12 mouse cellular contexts compared by ENCODE assay signal in genomic region chr15:77363578-77363977, GRCm38 (mm10). TPM values are rescaled to one million over a fixed set of nuclear protein-coding genes. Genes with fewer than 3 reads are reported as not detected.
DNase-seq lines count a peak whose midpoint lies in the region; ATAC-seq and TF ChIP-seq lines count a peak whose summit lies in the region.
"Had no signal": no experiment of that assay in that cellular context is flagged by ENCODE, and none has a peak within 500 bp of the region (broad histone marks: within the 10 kb centered on the region; RNA-seq: fewer than 3 reads in every experiment).

No protein-coding gene starts in this region.

- peak overlapping the region; percentile 18; the same call in 1 of the 2 replicates for H3K27ac ChIP-seq in heart, postnatal 0 days (ENCODE audit: low read depth)
- H3K27ac ChIP-seq in embryonic facial prominence, embryonic 10.5 days (replicated peaks) = peak overlapping the region; percentile 60
- peak overlapping the region; percentile 82 for H3K27ac ChIP-seq in hindbrain, embryonic 11.5 days (ENCODE audit: low read depth, low read length)
- peak overlapping the region; percentile 66 for H3K27ac ChIP-seq in midbrain, embryonic 15.5 days

- 51% methylated on average over 6 of the region's 6 CpGs for WGBS in heart, postnatal 0 days
- 50% methylated on average over 6 of the region's 6 CpGs for WGBS in embryonic facial prominence, embryonic 10.5 days
- 25% methylated on average over 6 of the region's 6 CpGs for WGBS in hindbrain, embryonic 11.5 days
- 12% methylated on average over 6 of the region's 6 CpGs for WGBS in midbrain, embryonic 15.5 days

- no peaks in the 10 kb centered on the region for H3K36me3 ChIP-seq in heart, postnatal 0 days (replicated peaks; ENCODE audit: control insufficient read depth, insufficient read depth, low read length)
- H3K36me3 ChIP-seq in embryonic facial prominence, embryonic 10.5 days (replicated peaks) = no peaks in the 10 kb centered on the region
- no peaks in the 10 kb centered on the region for H3K36me3 ChIP-seq in hindbrain, embryonic 11.5 days (ENCODE audit: control insufficient read depth, insufficient read depth, low read length)
- no peaks in the 10 kb centered on the region for H3K36me3 ChIP-seq in midbrain, embryonic 15.5 days (replicated peaks)

- TF ChIP-seq EP300 in heart, postnatal 0 days (IDR thresholded peaks at IDR 0.05; ENCODE audit: low read depth) = no peak

- ATAC-seq in heart, postnatal 0 days (ENCODE audit: insufficient read depth, low read depth) = no peak
- ATAC-seq in hindbrain, embryonic 11.5 days (ENCODE audit: low FRiP score) = no peak; the same call in 1 of the 2 replicates
- no peak for ATAC-seq in midbrain, embryonic 15.5 days (replicated peaks)
- ATAC-seq: inflammation-experienced regulatory T-cells, adult 6 months had no signal

- H3K27me3 ChIP-seq in heart, postnatal 0 days (ENCODE audit: control insufficient read depth, insufficient read depth, low read length) = no peaks in the 10 kb centered on the region
- H3K27me3 ChIP-seq in embryonic facial prominence, embryonic 10.5 days (replicated peaks; ENCODE audit: low read depth, poor library complexity, severe bottlenecking) = no peaks in the 10 kb centered on the region
- no peaks in the 10 kb centered on the region for H3K27me3 ChIP-seq in hindbrain, embryonic 11.5 days (ENCODE audit: control insufficient read depth, insufficient read depth, low read length)
- no peaks in the 10 kb centered on the region for H3K27me3 ChIP-seq in midbrain, embryonic 15.5 days (replicated peaks)

- intact Hi-C loops in heart, postnatal 25 days (cut with DNase I) = no loop called here
- intact Hi-C loops in left cerebral cortex, postnatal 36 days (cut with DNase I) = loop anchor here (5.0 to 10.0 kb wide), 2 partner anchors 96 to 289 kb away; no protein-coding TSS in a partner anchor

- no peak overlapping the region for H3K4me3 ChIP-seq in heart, postnatal 0 days (ENCODE audit: low read depth, low read length)
- H3K4me3 ChIP-seq in embryonic facial prominence, embryonic 10.5 days = no peak overlapping the region
- H3K4me3 ChIP-seq in hindbrain, embryonic 11.5 days (ENCODE audit: low read depth, low read length) = no peak overlapping the region
- no peak overlapping the region for H3K4me3 ChIP-seq in midbrain, embryonic 15.5 days

- H3K9ac ChIP-seq in heart, postnatal 0 days (replicated peaks; ENCODE audit: low read depth, low read length) = no peak overlapping the region
- no peak overlapping the region for H3K9ac ChIP-seq in hindbrain, embryonic 11.5 days (ENCODE audit: low read depth, low read length)
- H3K9ac ChIP-seq in midbrain, embryonic 15.5 days = no peak overlapping the region

- H3K9me3 ChIP-seq in heart, postnatal 0 days (replicated peaks; ENCODE audit: control insufficient read depth, low read length) = no peaks in the 10 kb centered on the region
- H3K9me3 ChIP-seq in embryonic facial prominence, embryonic 10.5 days = no peaks in the 10 kb centered on the region
- no peaks in the 10 kb centered on the region for H3K9me3 ChIP-seq in hindbrain, embryonic 11.5 days (ENCODE audit: control insufficient read depth, low read length)
- H3K9me3 ChIP-seq in midbrain, embryonic 15.5 days = no peaks in the 10 kb centered on the region

- peaks cover 24% of the 10 kb centered on the region for H3K4me1 ChIP-seq in heart, postnatal 0 days (ENCODE audit: control insufficient read depth, insufficient read depth)
- H3K4me1 ChIP-seq in embryonic facial prominence, embryonic 10.5 days = peaks cover 84% of the 10 kb centered on the region
- H3K4me1 ChIP-seq in hindbrain, embryonic 11.5 days (replicated peaks; ENCODE audit: control insufficient read depth, insufficient read depth, low read length) = peaks cover 12% of the 10 kb centered on the region
- H3K4me1 ChIP-seq in midbrain, embryonic 15.5 days = peaks cover 59% of the 10 kb centered on the region

- no peak overlapping the region for H3K4me2 ChIP-seq in heart, postnatal 0 days (ENCODE audit: low read depth, low read length)
- H3K4me2 ChIP-seq in hindbrain, embryonic 11.5 days (replicated peaks; ENCODE audit: low read depth, low read length) = no peak overlapping the region
- no peak overlapping the region for H3K4me2 ChIP-seq in midbrain, embryonic 15.5 days

- no peak for DNase-seq in heart, postnatal 0 days (ENCODE audit: low spot score)
- no peak for DNase-seq in heart, postnatal 25 days (ENCODE audit: low spot score)
- no peak for DNase-seq in embryonic facial prominence, embryonic 10.5 days (ENCODE audit: low spot score)
- no peak for DNase-seq in hindbrain, embryonic 11.5 days (ENCODE audit: low spot score)
- no peak for DNase-seq in thymus, postnatal 0 days (ENCODE audit: low spot score)
- DNase-seq in layer of hippocampus, adult 8-10 months (ENCODE audit: low spot score in 2 of 2) = no peak
- DNase-seq in left cerebral cortex, postnatal 36 days (ENCODE audit: low spot score in 2 of 2) = no peak
- DNase-seq: cerebellum, adult 9-10 months had no signal

- TF ChIP-seq CTCF in heart, postnatal 0 days (IDR thresholded peaks at IDR 0.05; ENCODE audit: low read depth) = no peak

RNA-seq across cellular contexts. Expression of gene Apol7a, which starts 35.3 kb away (rescaled TPM):
- total RNA-seq in heart, postnatal 0 days (2014; rRNA removed; ENCODE audit: low replicate concordance) = 1.3 TPM in 1 of 2 replicates, not detected in the other
- 0.20 and 0.27 TPM in 2 replicates for polyA plus RNA-seq in heart, postnatal 0 days (2015; fragmentation: Nextera tagmentation; extraction: Ambion mirVana)
- total RNA-seq in heart, postnatal 25 days (2021) = not detected
- polyA plus RNA-seq in embryonic facial prominence, embryonic 10.5 days (2016; fragmentation: Nextera tagmentation; extraction: Ambion mirVana) = not detected in 2 replicates
- not detected in 2 replicates for polyA plus RNA-seq in hindbrain, embryonic 11.5 days (2014; fragmentation: Nextera tagmentation; extraction: Ambion mirVana)
- polyA plus RNA-seq in midbrain, embryonic 15.5 days (2015; fragmentation: Nextera tagmentation; extraction: Ambion mirVana) = not detected in 2 replicates
- polyA plus RNA-seq in thymus, postnatal 0 days (2015; fragmentation: Nextera tagmentation; extraction: Ambion mirVana) = 0.15 TPM in 1 of 2 replicates, not detected in the other
- total RNA-seq in layer of hippocampus, adult 8-10 months (2022) = 1 to 10 TPM in 1 of 4 experiments, under 1 TPM in 2, not detected in 1; 0.14 to 1.3 (median 0.82) TPM
- total RNA-seq in left cerebral cortex, postnatal 36 days (2021) = under 1 TPM; 0.39 to 0.50 TPM
- total RNA-seq: adrenal gland, postnatal 36 days; megakaryocyte progenitor cell, adult 5-6 weeks had no signal
- polyA plus RNA-seq: inflammation-experienced regulatory T-cells, adult 6 months had no signal

RNA-seq across cellular contexts. Expression of gene Apol9a, which starts 47.4 kb away (rescaled TPM):
- total RNA-seq in heart, postnatal 0 days (2014; rRNA removed; ENCODE audit: low replicate concordance) = 0.12 TPM in 1 of 2 replicates, not detected in the other
- 0.45 and 0.52 TPM in 2 replicates for polyA plus RNA-seq in heart, postnatal 0 days (2015; fragmentation: Nextera tagmentation; extraction: Ambion mirVana)
- under 1 TPM in 1 of 2 experiments, not detected in 1; 0.28 TPM for total RNA-seq in heart, postnatal 25 days (2021)
- polyA plus RNA-seq in embryonic facial prominence, embryonic 10.5 days (2016; fragmentation: Nextera tagmentation; extraction: Ambion mirVana) = not detected in 2 replicates
- 0.03 and 0.06 TPM in 2 replicates for polyA plus RNA-seq in hindbrain, embryonic 11.5 days (2014; fragmentation: Nextera tagmentation; extraction: Ambion mirVana)
- 0.14 and 0.15 TPM in 2 replicates for polyA plus RNA-seq in midbrain, embryonic 15.5 days (2015; fragmentation: Nextera tagmentation; extraction: Ambion mirVana)
- 0.69 and 0.90 TPM in 2 replicates for polyA plus RNA-seq in thymus, postnatal 0 days (2015; fragmentation: Nextera tagmentation; extraction: Ambion mirVana)
- under 1 TPM in 1 of 4 experiments, not detected in 3; 0.32 TPM for total RNA-seq in layer of hippocampus, adult 8-10 months (2022)
- under 1 TPM in 1 of 2 experiments, not detected in 1; 0.25 TPM for total RNA-seq in left cerebral cortex, postnatal 36 days (2021)
- total RNA-seq: megakaryocyte progenitor cell, adult 5-6 weeks had no signal

RNA-seq across cellular contexts. Expression of gene Rbfox2, which starts 56.8 kb away (rescaled TPM):
- total RNA-seq in heart, postnatal 0 days (2014; rRNA removed; ENCODE audit: low replicate concordance) = 143 and 151 TPM in 2 replicates
- 47.6 and 49.1 TPM in 2 replicates for polyA plus RNA-seq in heart, postnatal 0 days (2015; fragmentation: Nextera tagmentation; extraction: Ambion mirVana)
- 100 to 1,000 TPM; 111 to 117 TPM for total RNA-seq in heart, postnatal 25 days (2021)
- 60.7 and 61.9 TPM in 2 replicates for polyA plus RNA-seq in embryonic facial prominence, embryonic 10.5 days (2016; fragmentation: Nextera tagmentation; extraction: Ambion mirVana)
- 115 and 142 TPM in 2 replicates for polyA plus RNA-seq in hindbrain, embryonic 11.5 days (2014; fragmentation: Nextera tagmentation; extraction: Ambion mirVana)
- 181 and 185 TPM in 2 replicates for polyA plus RNA-seq in midbrain, embryonic 15.5 days (2015; fragmentation: Nextera tagmentation; extraction: Ambion mirVana)
- 6.5 and 8.4 TPM in 2 replicates for polyA plus RNA-seq in thymus, postnatal 0 days (2015; fragmentation: Nextera tagmentation; extraction: Ambion mirVana)
- 100 to 1,000 TPM; 200 to 279 (median 237) TPM for total RNA-seq in layer of hippocampus, adult 8-10 months (2022)
- total RNA-seq in left cerebral cortex, postnatal 36 days (2021) = 100 to 1,000 TPM; 217 to 276 TPM
- polyA plus RNA-seq: inflammation-experienced regulatory T-cells, adult 6 months had no signal

Comparison
In these comparisons a context has a peak if more than half of its experiments do, and no peak if none do; other contexts are left out.
1. H3K27ac ChIP-seq: peak in every context shown above with its lines; median percentile 82 in hindbrain, embryonic 11.5 days; 66 in midbrain, embryonic 15.5 days; 60 in embryonic facial prominence, embryonic 10.5 days; 18 in heart, postnatal 0 days.